Mouse (Mus musculus): ENCODE results near the gene Rad9b.

DNA sequence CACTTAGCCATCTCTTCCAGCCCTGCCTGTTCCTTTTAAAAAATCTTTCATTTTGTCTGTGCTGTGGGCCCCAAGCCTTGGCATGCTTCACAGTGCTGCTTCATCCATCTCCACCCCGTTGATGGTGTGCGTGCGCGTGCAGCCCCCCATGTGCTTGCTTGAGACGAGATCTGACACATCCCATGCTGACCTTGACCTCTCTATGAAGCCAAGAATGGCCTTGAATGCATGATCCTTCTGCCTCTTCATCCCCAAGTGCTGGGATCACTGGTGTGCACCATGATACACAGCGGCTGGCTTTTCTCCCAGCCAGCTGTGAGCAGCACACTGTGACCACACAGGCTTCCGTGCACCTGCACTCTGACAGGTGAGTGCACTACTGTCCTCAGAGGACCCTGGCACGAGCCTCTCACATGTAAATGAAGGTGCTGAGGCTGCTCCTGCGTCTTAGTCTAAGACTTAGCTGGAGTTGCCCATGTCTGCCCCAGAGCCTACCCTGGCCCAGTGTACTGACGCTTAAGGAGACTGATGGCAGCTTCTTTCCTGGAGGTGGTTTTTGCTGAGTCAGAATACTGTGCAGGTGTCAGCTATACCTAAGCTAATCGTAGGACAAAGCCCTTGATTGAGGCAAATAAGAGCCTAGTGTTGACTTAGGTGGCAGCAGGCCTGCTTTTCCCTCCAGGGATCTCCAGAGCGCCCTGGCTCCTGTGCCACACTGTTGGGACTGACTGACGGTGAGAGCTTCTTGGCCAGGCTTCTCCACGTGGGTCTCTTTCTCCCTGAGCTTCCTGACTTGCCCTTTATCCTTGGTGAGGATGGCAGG is 58.7 kb downstream of the Rad9b start:
- TF ChIP-seq CTCF (IDR thresholded peaks at IDR 0.05; ENCODE audit: borderline replicate concordance, insufficient read depth, low read length), result no peak
- no peak for TF ChIP-seq POLR2A (IDR thresholded peaks at IDR 0.05; ENCODE audit: low read depth, low read length)

Measured in embryonic fibroblast, embryonic 13.5 days (primary cell).